Mouse (Mus musculus) spleen, adult 2 months (tissue): Measurements from ENCODE around the gene Golga2.

ENCODE experiments used
- CTCF ChIP-seq: fragments of 200-500 bp; IDR thresholded peaks from 2 replicates; pipeline ENCODE4 v1.5.1; 2011; ENCODE audit warnings: mild to moderate bottlenecking, inconsistent platforms; ENCODE audit not compliant: insufficient read depth, insufficient read length, insufficient replicate concordance; ENCODE audit errors: extremely low read depth
- POLR2A ChIP-seq: fragments of 200-500 bp; IDR thresholded peaks from 2 replicates; pipeline ENCODE4 v1.6.1; 2011; ENCODE audit warnings: low read depth, low read length, inconsistent platforms

GRCm38 (mm10) chr2:32316887-32317656, 29.9 kb downstream of the Golga2 start:
- no peak for TF ChIP-seq CTCF
- TF ChIP-seq POLR2A: no peak
